Mouse (Mus musculus): ENCODE results near the gene Ttc19. TPM values are rescaled to one million over a fixed set of nuclear protein-coding genes. Genes with fewer than 3 reads are reported as not detected.

The Ttc19 gene
- total RNA-seq (2023): 20.1 TPM

DNA sequence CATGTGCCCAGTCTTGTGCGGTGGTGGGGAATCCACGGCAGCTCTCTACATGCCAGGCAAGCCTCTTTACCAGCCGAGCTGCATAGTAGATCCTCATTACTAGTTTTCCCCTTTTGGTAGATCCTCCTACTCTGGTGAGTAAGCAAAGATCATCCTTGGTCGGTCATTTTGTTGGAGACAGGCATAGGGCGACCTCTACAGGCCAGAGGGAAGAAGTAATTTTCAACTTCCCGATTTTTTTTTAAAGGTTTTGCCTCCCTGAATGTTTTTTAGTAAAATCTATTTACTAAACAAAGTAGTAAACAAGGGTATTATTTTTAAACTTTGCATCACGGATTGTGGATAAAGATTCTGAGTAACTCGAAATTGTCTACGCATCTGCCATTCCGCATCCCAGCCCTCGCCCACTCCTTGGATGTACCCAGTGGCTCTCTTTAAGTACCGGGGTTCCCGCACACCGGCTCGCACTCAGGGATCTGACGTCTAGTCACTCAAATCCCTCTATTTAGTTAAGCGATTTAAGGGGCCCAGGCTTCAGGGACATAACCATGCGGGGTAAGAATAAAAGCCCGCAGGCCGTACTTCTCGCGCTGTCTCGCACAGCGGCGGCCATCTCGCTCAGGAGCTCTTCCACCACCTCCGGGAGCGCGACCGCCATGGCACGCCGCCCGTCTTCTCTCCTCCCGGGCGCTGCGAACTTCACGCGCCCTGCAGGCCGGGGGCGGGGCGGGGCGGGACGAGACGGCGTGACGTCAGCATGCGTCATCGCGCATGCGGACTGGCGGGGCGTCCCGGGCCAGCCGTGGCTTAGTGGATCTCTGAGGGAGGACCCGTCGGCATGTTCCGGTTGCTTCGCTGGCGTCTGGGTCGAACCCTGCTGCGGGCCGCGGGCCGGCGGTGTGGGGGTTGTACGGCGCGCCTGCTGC is at the start of gene Ttc19, which contains the start of gene Zswim7:
TSS of gene Ttc19 (plus strand) at position 799 of the 926 bp plus-strand sequence.
TSS of gene Zswim7 (minus strand) at position 701 of the 926 bp plus-strand sequence.

DNA sequence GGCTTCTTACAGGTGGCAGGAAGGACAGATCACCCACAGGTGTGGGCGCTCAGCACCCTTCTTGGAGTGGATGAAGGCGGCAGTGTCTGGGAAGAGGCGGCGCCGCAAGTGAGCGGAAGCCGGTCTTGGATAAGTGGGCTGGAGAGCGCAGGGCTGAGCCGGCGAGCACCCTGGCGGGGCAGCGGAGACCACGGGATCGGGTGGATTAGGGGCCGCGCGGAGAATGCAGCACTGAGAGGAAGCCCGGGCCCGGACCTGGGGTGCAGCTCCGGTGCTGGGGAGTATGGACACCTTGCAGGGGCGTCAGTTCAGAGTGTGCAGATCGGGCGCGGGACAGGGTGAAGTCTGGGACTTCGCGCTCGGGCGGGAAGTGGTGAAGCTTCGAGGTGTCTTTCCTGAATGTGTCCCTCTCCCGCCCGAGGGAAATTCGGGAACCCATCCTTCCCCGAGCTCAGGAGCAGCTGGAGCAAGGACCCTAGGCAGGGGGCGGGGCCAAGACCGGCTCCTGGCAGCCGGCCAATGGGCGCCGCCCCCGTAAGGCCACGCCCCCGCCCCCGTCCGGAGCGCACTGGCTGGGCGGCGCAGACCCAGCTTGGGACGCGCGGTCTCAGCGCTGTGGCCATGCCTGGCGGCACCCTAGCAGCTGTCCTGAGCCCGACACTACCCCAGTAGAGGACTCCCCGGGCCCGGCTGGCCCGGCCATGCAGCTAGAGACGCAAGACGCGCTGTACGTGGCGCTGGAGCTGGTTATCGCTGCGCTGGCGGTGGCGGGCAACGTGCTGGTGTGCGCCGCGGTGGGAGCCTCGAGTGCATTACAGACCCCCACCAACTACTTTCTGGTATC is 32.6 kb upstream of the Ttc19 start, which contains the start of gene Adora2b:
TSS of gene Adora2b (plus strand) at position 584 of the 844 bp plus-strand sequence.

Other genes starting within 250 kb of the Ttc19 start
- not detected for gene Adora2b, start 32.5 kb upstream of the Ttc19 start, total RNA-seq (2023)
- 5.6 TPM for gene Zswim7, start 98 bp upstream of the Ttc19 start, total RNA-seq (2023)
- 7.1 TPM for gene Pigl, start 177.0 kb downstream of the Ttc19 start, total RNA-seq (2023)
- 433 TPM for gene Ncor1, start 177.1 kb downstream of the Ttc19 start, total RNA-seq (2023)